Mouse (Mus musculus): ENCODE data around the gene Thsd7a.

DNA sequence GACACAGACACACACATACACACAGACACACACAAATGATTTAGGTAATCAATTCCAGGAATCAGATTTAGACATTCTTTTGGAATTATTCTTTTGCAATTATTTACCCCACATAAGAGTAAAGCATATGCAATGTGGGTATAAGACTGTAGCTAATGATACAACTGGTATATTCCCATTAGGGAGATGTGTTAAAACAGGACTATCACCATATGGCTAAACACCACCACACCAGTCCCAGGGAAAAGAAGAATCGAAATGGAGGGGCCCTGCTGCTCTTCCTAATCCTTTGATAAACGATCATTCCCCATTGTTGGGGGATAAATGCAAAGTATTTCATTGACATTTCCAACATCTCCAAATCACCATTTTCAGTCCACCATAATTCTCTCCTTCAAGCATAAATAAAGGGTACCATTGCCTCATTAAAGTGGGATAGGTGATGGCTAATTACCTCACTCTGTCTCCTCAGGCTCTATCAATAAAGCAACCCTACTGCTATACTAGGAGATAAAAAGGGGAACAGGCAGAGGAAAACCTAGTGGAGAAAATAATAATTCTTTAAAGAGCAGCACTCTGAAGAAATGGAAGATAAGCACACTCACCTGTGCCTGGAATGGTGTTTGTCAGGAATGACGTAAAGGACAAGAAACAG is 400.0 kb downstream of the Thsd7a start:
- TF ChIP-seq CTCF (conservative IDR thresholded peaks at IDR 0.05 in 1 of 2, IDR thresholded peaks at IDR 0.05 in 1 of 2; ENCODE audit: low read depth in 2 of 2, low read length in 2 of 2) (no peak), POLR2A (IDR thresholded peaks at IDR 0.05; ENCODE audit: low read depth, low read length) (no peak), EP300 (IDR thresholded peaks at IDR 0.05; ENCODE audit: low read length) (no peak), USF2 (conservative IDR thresholded peaks at IDR 0.05; ENCODE audit: low read depth, low read length) (no peak), RCOR1 (conservative IDR thresholded peaks at IDR 0.05; ENCODE audit: low read depth, low read length) (no peak)
